Mouse (Mus musculus) testis, adult 2 months (tissue): ENCODE measurements around the gene Tmem183a.

ENCODE experiments used
- CTCF ChIP-seq: fragments of 200-500 bp; IDR thresholded peaks from 2 replicates; pipeline ENCODE4 v1.5.1; 2012; ENCODE audit warnings: low read depth, mild to moderate bottlenecking, inconsistent platforms, low read length, moderate library complexity; ENCODE audit not compliant: control insufficient read depth, insufficient read depth, insufficient replicate concordance
- POLR2A ChIP-seq: fragments of 200-500 bp; IDR thresholded peaks from 2 replicates; pipeline ENCODE4 v1.6.1; 2012; ENCODE audit warnings: low read depth, mild to moderate bottlenecking, inconsistent platforms, low read length, moderate library complexity; ENCODE audit not compliant: control insufficient read depth

DNA sequence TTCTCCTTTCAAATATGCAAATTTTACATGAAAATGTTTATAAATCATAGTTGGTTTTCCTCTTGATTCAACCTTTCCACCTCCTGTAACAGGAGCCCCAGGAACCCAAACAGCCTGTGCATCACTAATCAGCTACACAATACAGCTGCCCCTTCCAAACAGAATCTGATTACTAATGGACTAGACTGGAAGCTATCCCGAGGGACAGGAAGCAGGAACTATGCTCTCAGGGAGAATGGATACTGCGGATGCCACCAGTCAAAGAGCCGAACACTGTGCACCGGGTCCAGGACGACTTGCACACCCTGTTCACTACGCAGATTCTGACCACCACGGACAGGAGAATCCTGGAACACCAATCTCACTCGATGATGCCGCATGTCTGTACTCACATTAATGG lies 14.0 kb downstream of the Tmem183a start:
- no peak for TF ChIP-seq POLR2A
- TF ChIP-seq CTCF, result no peak
